Mouse (Mus musculus) E14TG2a.4 (cell line): ENCODE measurements around the gene Rhot2.

ENCODE experiments used
- H3K27me3 ChIP-seq: 2 replicates; pipeline ENCODE4 v1.6.1; 2014; ENCODE audit warnings: low read length, control low read depth; ENCODE audit not compliant: insufficient read depth
- H3K36me3 ChIP-seq: 2 replicates; pipeline ENCODE4 v1.6.1; 2014; ENCODE audit warnings: low read length, control low read depth; ENCODE audit not compliant: insufficient read depth
- H3K4me1 ChIP-seq: replicated peaks from 2 replicates; pipeline ENCODE4 v1.6.1; 2014; ENCODE audit warnings: low read depth, low read length, control low read depth
- H3K4me3 ChIP-seq: replicated peaks from 2 replicates; pipeline ENCODE4 v1.5.1; 2014; ENCODE audit warnings: mild to moderate bottlenecking, low read length
- H3K9me3 ChIP-seq: 2 replicates; pipeline ENCODE4 v1.6.1; 2014; ENCODE audit warnings: low read length, control low read depth
- CTCF ChIP-seq: conservative IDR thresholded peaks from 2 replicates; pipeline ENCODE4 v1.5.1; 2014; ENCODE audit warnings: low read length
- NANOG ChIP-seq: IDR thresholded peaks from 2 replicates; pipeline ENCODE4 v1.6.1; 2014; ENCODE audit warnings: borderline replicate concordance, low read length, mixed read lengths
- POU5F1 ChIP-seq: IDR thresholded peaks from 2 replicates; pipeline ENCODE4 v1.6.1; 2014; ENCODE audit warnings: low read length, borderline replicate concordance

Rhot2 gene

GRCm38 (mm10) chr17:25882306-25882705 is 37.7 kb upstream of the Rhot2 start:
- Histone ChIP-seq H3K4me1 (peaks cover 96% of the 10 kb centered on the region), H3K9me3 (no peaks in the 10 kb centered on the region), H3K27me3 (no peaks in the 10 kb centered on the region), H3K4me3 (0 out of 2 replicates have a peak overlapping the region, but pooled peaks have one; percentile 3), H3K36me3 (peaks cover 80% of the 10 kb centered on the region)
- TF ChIP-seq NANOG (no peak), CTCF (no peak), POU5F1 (no peak)

- TF ChIP-seq POU5F1 (no peak), CTCF (no peak), NANOG (no peak)
Measured at GRCm38 (mm10) chr17:25881691-25882090, 37.0 kb upstream of the Rhot2 start.

GRCm38 (mm10) chr17:25880913-25881641 is 36.4 kb upstream of the Rhot2 start:
- Histone ChIP-seq H3K4me1 (peaks cover 96% of the 10 kb centered on the region), H3K4me3 (no peak overlapping the region), H3K27me3 (no peaks in the 10 kb centered on the region; the same call in 1 of the 2 replicates), H3K9me3 (no peaks in the 10 kb centered on the region), H3K36me3 (peaks cover 85% of the 10 kb centered on the region)
- TF ChIP-seq CTCF: no peak
- no peak for TF ChIP-seq NANOG
- TF ChIP-seq POU5F1: no peak

More at GRCm38 (mm10) chr17:25881691-25882090, 37.0 kb upstream of the Rhot2 start:
- Histone ChIP-seq H3K27me3 (no peaks in the 10 kb centered on the region), H3K36me3 (peaks cover 83% of the 10 kb centered on the region), H3K4me3 (no peak overlapping the region; the same call in 1 of the 2 replicates), H3K4me1 (peaks cover 96% of the 10 kb centered on the region), H3K9me3 (no peaks in the 10 kb centered on the region)

GRCm38 (mm10) chr17:25880196-25880910 is 35.7 kb upstream of the Rhot2 start, which contains the start of gene Wfikkn1:
TSS of gene Wfikkn1 (minus strand) at chr17:25880858.
- Histone ChIP-seq H3K4me3 (no peak within 1 kb of the TSS; the same call in 1 of the 2 replicates), H3K36me3 (peaks cover 80% of the 10 kb centered on the region), H3K27me3 (no peaks in the 10 kb centered on the region; the same call in 1 of the 2 replicates), H3K4me1 (peaks cover 94% of the 10 kb centered on the region), H3K9me3 (no peaks in the 10 kb centered on the region)
- no peak for TF ChIP-seq POU5F1
- TF ChIP-seq NANOG: no peak
- TF ChIP-seq CTCF: no peak

GRCm38 (mm10) chr17:25879750-25880149 is 35.1 kb upstream of the Rhot2 start:
- Histone ChIP-seq H3K9me3 (no peaks in the 10 kb centered on the region), H3K4me3 (no peak overlapping the region; the same call in 1 of the 2 replicates), H3K27me3 (no peaks in the 10 kb centered on the region; the same call in 1 of the 2 replicates), H3K4me1 (peaks cover 88% of the 10 kb centered on the region), H3K36me3 (peaks cover 74% of the 10 kb centered on the region)
- no peak for TF ChIP-seq POU5F1
- no peak for TF ChIP-seq CTCF
- no peak for TF ChIP-seq NANOG

- peak; percentile 81 for TF ChIP-seq CTCF
- TF ChIP-seq NANOG: no peak
- Histone ChIP-seq H3K4me1 (peaks cover 87% of the 10 kb centered on the region), H3K9me3 (no peaks in the 10 kb centered on the region), H3K36me3 (peaks cover 69% of the 10 kb centered on the region), H3K4me3 (0 out of 2 replicates have a peak overlapping the region, but pooled peaks have one; percentile 5), H3K27me3 (no peaks in the 10 kb centered on the region; the same call in 1 of the 2 replicates)
Measured at GRCm38 (mm10) chr17:25879261-25879660, 34.6 kb upstream of the Rhot2 start.

GRCm38 (mm10) chr17:25878611-25879180 is 34.0 kb upstream of the Rhot2 start:
- H3K36me3 ChIP-seq: peaks cover 64% of the 10 kb centered on the region
- peaks cover 87% of the 10 kb centered on the region for H3K4me1 ChIP-seq
- no peaks in the 10 kb centered on the region for H3K9me3 ChIP-seq
- peak overlapping the region; percentile 5; the same call in 1 of the 2 replicates for H3K4me3 ChIP-seq
- no peak for TF ChIP-seq CTCF
- TF ChIP-seq POU5F1: no peak
- TF ChIP-seq NANOG: no peak
- no peaks in the 10 kb centered on the region; the same call in 1 of the 2 replicates for H3K27me3 ChIP-seq
